Mouse (Mus musculus) liver, adult 2 months (tissue): Measurements from ENCODE around the gene Rgs2. TPM values are rescaled to one million over a fixed set of nuclear protein-coding genes. Genes with fewer than 3 reads are reported as not detected.

Source experiments
- DNase-seq: peaks from one replicate; pipeline ENCODE4 v3.0.0-alpha.2; 2011; ENCODE audit warnings: low read depth, low spot score; ENCODE audit errors: extremely low read depth
- H3K27ac ChIP-seq: fragments of 200-500 bp; replicated peaks from 2 replicates; pipeline ENCODE4 v1.5.1; 2012; ENCODE audit warnings: low read depth, mild to moderate bottlenecking, control low read depth, inconsistent platforms, low read length; ENCODE audit not compliant: insufficient read depth
- H3K27me3 ChIP-seq: fragments of 200-500 bp; 2 replicates; pipeline ENCODE4 v1.6.1; 2012; ENCODE audit warnings: mild to moderate bottlenecking, moderate library complexity, low read length, inconsistent platforms; ENCODE audit not compliant: control insufficient read depth, insufficient read depth
- H3K36me3 ChIP-seq: fragments of 200-500 bp; 2 replicates; pipeline ENCODE4 v1.6.1; 2012; ENCODE audit warnings: low read length, inconsistent platforms; ENCODE audit not compliant: control insufficient read depth, insufficient read depth
- H3K4me1 ChIP-seq: fragments of 200-500 bp; 2 replicates; pipeline ENCODE4 v1.6.1; 2011; ENCODE audit warnings: low read length; ENCODE audit not compliant: control insufficient read depth, insufficient read depth
- H3K4me3 ChIP-seq: fragments of 200-500 bp; 2 replicates; pipeline ENCODE4 v1.5.1; 2011; ENCODE audit warnings: low read depth, mild to moderate bottlenecking, control low read depth, low read length, moderate library complexity; ENCODE audit not compliant: insufficient read depth
- H3K79me2 ChIP-seq: fragments of 200-500 bp; 2 replicates; pipeline ENCODE4 v1.6.1; 2012; ENCODE audit warnings: inconsistent platforms, mild to moderate bottlenecking, low read length, moderate library complexity; ENCODE audit not compliant: control insufficient read depth, insufficient read depth
- H3K9ac ChIP-seq: fragments of 200-500 bp; 2 replicates; pipeline ENCODE4 v1.6.1; 2012; ENCODE audit warnings: low read depth, mild to moderate bottlenecking, control low read depth, inconsistent platforms, low read length
- CTCF ChIP-seq: fragments of 200-500 bp; IDR thresholded peaks from 2 replicates; pipeline ENCODE4 v1.5.1; 2011; ENCODE audit warnings: low read depth, low read length, control low read depth
- POLR2A ChIP-seq: fragments of 200-500 bp; IDR thresholded peaks from 2 replicates; pipeline ENCODE4 v1.6.1; 2011; ENCODE audit warnings: low read length, control low read depth; ENCODE audit not compliant: insufficient read depth; ENCODE audit errors: extremely low read depth
- WGBS: fragments of 180-500 bp; shearing (Covaris S2); methylation state at CpG from one replicate; pipeline ENCODE4 v1.1.7; 2018; 5-methylcytosine and 5-hydroxymethylcytosine counted together
- polyA plus RNA-seq: library from polyadenylated mRNA; depleted of rRNA; stranded (reverse); fragments of >200 nt; gene quantifications from 2 replicates; pipeline ENCODE4 v1.2.3, GENCODE M21; 2012
- total RNA-seq: library from RNA; depleted of rRNA; stranded (reverse); fragments of >200 nt; gene quantifications from 2 replicates; pipeline ENCODE4 v1.2.3, GENCODE M21; 2014

The Rgs2 gene
- total and polyA plus RNA-seq, 2 experiments: 0.55 to 3.2 TPM

GRCm38 (mm10) chr1:143982765-143983312, 21.1 kb downstream of the Rgs2 start:
- H3K27me3 ChIP-seq: peaks cover 5% of the 10 kb centered on the region; the same call in 1 of the 2 replicates
- 63% methylated on average over 3 of the region's 3 CpGs for WGBS
- H3K36me3 ChIP-seq: no peaks in the 10 kb centered on the region
- H3K79me2 ChIP-seq: no peaks in the 10 kb centered on the region
- TF ChIP-seq POLR2A: no peak
- TF ChIP-seq CTCF: no peak
- no peak overlapping the region for H3K4me3 ChIP-seq
- DNase-seq: no peak
- no peak overlapping the region for H3K27ac ChIP-seq
- no peaks in the 10 kb centered on the region for H3K4me1 ChIP-seq
- no peak overlapping the region for H3K9ac ChIP-seq

GRCm38 (mm10) chr1:143982085-143982764, 21.7 kb downstream of the Rgs2 start:
- H3K36me3 ChIP-seq: no peaks in the 10 kb centered on the region
- H3K27me3 ChIP-seq: peaks cover 5% of the 10 kb centered on the region; the same call in 1 of the 2 replicates
- H3K4me1 ChIP-seq: no peaks in the 10 kb centered on the region
- no peak overlapping the region for H3K9ac ChIP-seq
- no peak overlapping the region for H3K27ac ChIP-seq
- H3K4me3 ChIP-seq: no peak overlapping the region
- H3K79me2 ChIP-seq: no peaks in the 10 kb centered on the region
- TF ChIP-seq POLR2A (no peak), CTCF (no peak)
- 51% methylated on average over 2 of the region's 2 CpGs for WGBS
- DNase-seq: no peak

- H3K4me3 ChIP-seq: no peak overlapping the region
- H3K79me2 ChIP-seq: no peaks in the 10 kb centered on the region
- no peak overlapping the region for H3K27ac ChIP-seq
- peak; percentile 45 for DNase-seq
- no peak overlapping the region for H3K9ac ChIP-seq
- H3K27me3 ChIP-seq: peaks cover 2% of the 10 kb centered on the region; the same call in 1 of the 2 replicates
- H3K36me3 ChIP-seq: no peaks in the 10 kb centered on the region
- TF ChIP-seq CTCF: no peak
- no peak for TF ChIP-seq POLR2A
- no peaks in the 10 kb centered on the region for H3K4me1 ChIP-seq
Observed at GRCm38 (mm10) chr1:143980811-143981210, 23.1 kb downstream of the Rgs2 start.

GRCm38 (mm10) chr1:143974637-143975036, 29.3 kb downstream of the Rgs2 start:
- no peak overlapping the region for H3K4me3 ChIP-seq
- H3K79me2 ChIP-seq: no peaks in the 10 kb centered on the region
- H3K27me3 ChIP-seq: 0 out of 2 replicates have a peak, but pooled peaks cover 2% of the 10 kb centered on the region
- H3K27ac ChIP-seq: no peak overlapping the region
- TF ChIP-seq POLR2A (no peak), CTCF (no peak)
- DNase-seq: no peak
- no peaks in the 10 kb centered on the region for H3K36me3 ChIP-seq
- WGBS: 92% methylated on average over 2 of the region's 2 CpGs
- no peak overlapping the region for H3K9ac ChIP-seq
- no peaks in the 10 kb centered on the region for H3K4me1 ChIP-seq

GRCm38 (mm10) chr1:143962301-143962700, 41.7 kb downstream of the Rgs2 start:
- Histone ChIP-seq H3K4me1 (no peaks in the 10 kb centered on the region), H3K27ac (no peak overlapping the region), H3K4me3 (no peak overlapping the region), H3K79me2 (no peaks in the 10 kb centered on the region), H3K9ac (no peak overlapping the region), H3K36me3 (no peaks in the 10 kb centered on the region), H3K27me3 (peaks cover 3% of the 10 kb centered on the region; the same call in 1 of the 2 replicates)
- no peak for TF ChIP-seq POLR2A
- no peak for TF ChIP-seq CTCF
- DNase-seq: no peak
- 81% methylated on average over 3 of the region's 3 CpGs for WGBS

GRCm38 (mm10) chr1:143960340-143960739, 43.6 kb downstream of the Rgs2 start:
- no peak overlapping the region for H3K9ac ChIP-seq
- H3K27me3 ChIP-seq: peaks cover 3% of the 10 kb centered on the region; the same call in 1 of the 2 replicates
- no peaks in the 10 kb centered on the region for H3K79me2 ChIP-seq
- no peak for DNase-seq
- no peak overlapping the region for H3K4me3 ChIP-seq
- H3K36me3 ChIP-seq: no peaks in the 10 kb centered on the region
- H3K27ac ChIP-seq: no peak overlapping the region
- WGBS: 82% methylated on average over 2 of the region's 2 CpGs
- TF ChIP-seq POLR2A (no peak), CTCF (no peak)
- H3K4me1 ChIP-seq: no peaks in the 10 kb centered on the region
